Mouse (Mus musculus): ENCODE measurements around the gene Myo3b.

GRCm38 (mm10) chr2:70399441-70400115, 360.7 kb downstream of the Myo3b start:
- no peak for TF ChIP-seq CTCF (IDR thresholded peaks at IDR 0.05)
- TF ChIP-seq EP300 (IDR thresholded peaks at IDR 0.05; ENCODE audit: insufficient read depth, low read depth, low read length) = no peak

Measured in heart, adult 2 months (tissue).